Mouse (Mus musculus): ENCODE measurements at regions not wholly inside any gene's neighbourhood (a gene's known extent, or its start where the extent isn't known, plus 50 kb on each side); places are given as distances from the start of the nearest gene placed in this dataset.

- no peak overlapping the region for H3K4me3 ChIP-seq (ENCODE audit: control insufficient read depth, low read depth, low read length)
Observed at GRCm38 (mm10) chr5:43031285-43031684, 201.7 kb upstream of the Cpeb2 start.

DNA sequence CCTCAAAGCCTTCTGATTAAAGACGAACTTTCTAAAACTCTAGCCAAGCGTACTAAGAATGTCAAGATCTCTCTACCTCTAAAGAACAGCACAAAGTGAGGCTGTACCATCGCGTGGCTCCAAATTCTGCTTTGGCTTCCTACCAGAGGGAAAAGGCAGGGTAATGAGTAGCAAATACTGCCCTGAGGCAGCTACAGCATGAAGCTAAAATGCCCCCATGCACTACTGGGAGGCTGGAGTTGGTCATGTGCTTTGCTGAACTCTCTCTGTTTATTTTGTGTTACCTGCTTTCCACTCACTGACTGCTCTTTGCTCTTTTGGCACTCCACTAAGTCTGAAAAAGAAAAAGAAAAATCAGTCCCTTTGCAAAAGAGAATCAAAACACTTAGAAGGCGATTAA, 201.1 kb upstream of the Cpeb2 start:
- TF ChIP-seq POLR2A (IDR thresholded peaks at IDR 0.05; ENCODE audit: control insufficient read depth, low read depth, low read length), result no peak
- Histone ChIP-seq H3K4me3 (ENCODE audit: control insufficient read depth, low read depth, low read length) (no peak overlapping the region), H3K27ac (ENCODE audit: control insufficient read depth, insufficient read depth, low read depth, low read length) (no peak overlapping the region), H3K36me3 (ENCODE audit: control insufficient read depth, insufficient read depth, low read length) (no peaks in the 10 kb centered on the region), H3K4me1 (ENCODE audit: control insufficient read depth, insufficient read depth, low read length) (no peaks in the 10 kb centered on the region), H3K27me3 (ENCODE audit: control insufficient read depth, insufficient read depth, low read length) (no peaks in the 10 kb centered on the region)

More at GRCm38 (mm10) chr5:43031285-43031684, 201.7 kb upstream of the Cpeb2 start:
- Histone ChIP-seq H3K4me1 (ENCODE audit: control insufficient read depth, insufficient read depth, low read length) (no peaks in the 10 kb centered on the region), H3K27me3 (ENCODE audit: control insufficient read depth, insufficient read depth, low read length) (no peaks in the 10 kb centered on the region), H3K27ac (ENCODE audit: control insufficient read depth, insufficient read depth, low read depth, low read length) (no peak overlapping the region), H3K36me3 (ENCODE audit: control insufficient read depth, insufficient read depth, low read length) (no peaks in the 10 kb centered on the region)
- TF ChIP-seq CTCF (IDR thresholded peaks at IDR 0.05; ENCODE audit: control insufficient read depth, insufficient read depth, insufficient replicate concordance, low read depth, low read length) (no peak), POLR2A (IDR thresholded peaks at IDR 0.05; ENCODE audit: control insufficient read depth, low read depth, low read length) (no peak)

DNA sequence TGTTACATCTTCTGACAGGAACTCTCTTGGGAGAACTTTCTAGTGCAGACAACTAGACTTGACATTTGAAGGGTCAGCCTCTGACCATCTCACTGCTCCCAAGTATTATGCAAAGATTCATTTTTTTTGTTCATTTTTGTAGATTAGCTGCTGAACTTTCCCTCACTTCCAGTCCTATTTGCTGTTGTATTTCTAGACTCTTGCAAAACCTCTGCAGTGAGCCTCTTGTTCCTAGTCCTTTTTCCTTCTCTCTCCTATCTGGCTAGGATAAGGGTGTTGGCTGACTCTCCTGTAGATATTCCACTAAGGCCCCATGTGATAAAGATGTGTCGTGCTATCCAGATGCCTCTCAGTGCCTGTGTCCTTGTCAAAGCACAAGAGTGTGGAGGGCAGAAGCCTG, 198.5 kb upstream of the Cpeb2 start:
- no peak overlapping the region for H3K4me3 ChIP-seq (ENCODE audit: control insufficient read depth, low read depth, low read length)
- H3K27ac ChIP-seq (ENCODE audit: control insufficient read depth, insufficient read depth, low read depth, low read length), result no peak overlapping the region
- TF ChIP-seq CTCF (IDR thresholded peaks at IDR 0.05; ENCODE audit: control insufficient read depth, insufficient read depth, insufficient replicate concordance, low read depth, low read length) (no peak), POLR2A (IDR thresholded peaks at IDR 0.05; ENCODE audit: control insufficient read depth, low read depth, low read length) (no peak)
- no peaks in the 10 kb centered on the region for H3K4me1 ChIP-seq (ENCODE audit: control insufficient read depth, insufficient read depth, low read length)
- H3K27me3 ChIP-seq (ENCODE audit: control insufficient read depth, insufficient read depth, low read length), result no peaks in the 10 kb centered on the region
- H3K36me3 ChIP-seq (ENCODE audit: control insufficient read depth, insufficient read depth, low read length), result no peaks in the 10 kb centered on the region

DNA sequence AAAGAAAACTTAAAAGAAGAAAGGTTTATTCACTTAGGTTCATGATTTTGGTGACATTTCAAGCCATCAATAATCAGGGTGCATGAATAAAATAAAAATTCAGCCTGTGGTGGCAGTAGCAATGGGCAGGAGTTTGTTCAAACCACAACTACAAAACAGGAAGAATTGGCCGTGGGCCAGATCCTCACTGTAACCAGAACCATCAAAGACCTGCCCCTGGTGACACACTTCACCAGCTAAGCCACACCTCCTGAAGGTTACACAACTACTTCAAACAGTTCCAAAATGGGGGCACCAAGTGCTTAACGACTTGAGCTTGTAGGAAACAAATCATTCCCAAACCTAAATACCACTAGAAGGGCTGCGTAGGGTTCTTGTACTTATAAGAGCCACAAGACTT, 195.4 kb upstream of the Cpeb2 start:
- TF ChIP-seq CTCF (IDR thresholded peaks at IDR 0.05; ENCODE audit: control insufficient read depth, insufficient read depth, insufficient replicate concordance, low read depth, low read length) (no peak), POLR2A (IDR thresholded peaks at IDR 0.05; ENCODE audit: control insufficient read depth, low read depth, low read length) (no peak)
- no peak overlapping the region for H3K27ac ChIP-seq (ENCODE audit: control insufficient read depth, insufficient read depth, low read depth, low read length)
- H3K4me1 ChIP-seq (ENCODE audit: control insufficient read depth, insufficient read depth, low read length), result no peaks in the 10 kb centered on the region
- no peaks in the 10 kb centered on the region for H3K27me3 ChIP-seq (ENCODE audit: control insufficient read depth, insufficient read depth, low read length)
- H3K4me3 ChIP-seq (ENCODE audit: control insufficient read depth, low read depth, low read length), result peak overlapping the region; percentile 18; the same call in 1 of the 2 replicates
- no peaks in the 10 kb centered on the region for H3K36me3 ChIP-seq (ENCODE audit: control insufficient read depth, insufficient read depth, low read length)

- H3K27ac ChIP-seq (ENCODE audit: control insufficient read depth, insufficient read depth, low read depth, low read length), result no peak overlapping the region
- H3K27me3 ChIP-seq (ENCODE audit: control insufficient read depth, insufficient read depth, low read length), result no peaks in the 10 kb centered on the region
- H3K4me3 ChIP-seq (ENCODE audit: control insufficient read depth, low read depth, low read length), result no peak overlapping the region
- H3K36me3 ChIP-seq (ENCODE audit: control insufficient read depth, insufficient read depth, low read length), result no peaks in the 10 kb centered on the region
- TF ChIP-seq CTCF (IDR thresholded peaks at IDR 0.05; ENCODE audit: control insufficient read depth, insufficient read depth, insufficient replicate concordance, low read depth, low read length), result no peak
- no peaks in the 10 kb centered on the region for H3K4me1 ChIP-seq (ENCODE audit: control insufficient read depth, insufficient read depth, low read length)
Observed at GRCm38 (mm10) chr5:43039525-43039924, 193.4 kb upstream of the Cpeb2 start.

DNA sequence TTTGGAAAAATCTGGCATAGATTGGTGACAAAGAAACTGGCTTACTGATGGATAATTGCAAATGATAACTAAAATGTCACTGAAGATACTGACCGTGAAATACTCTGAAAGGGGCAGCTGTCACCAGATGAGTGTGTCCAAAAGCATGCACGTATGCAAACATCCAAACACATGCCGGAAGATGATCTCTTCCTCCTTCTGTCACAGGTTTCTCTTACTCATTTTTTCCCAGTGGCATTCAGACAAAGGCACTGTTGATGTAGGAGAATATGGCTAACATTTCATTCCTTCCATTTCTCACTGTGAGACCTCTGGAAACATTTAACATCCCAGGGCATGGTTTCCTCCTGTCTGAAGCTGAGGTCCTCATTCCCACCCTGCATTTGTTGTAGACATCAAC, 190.4 kb upstream of the Cpeb2 start:
- TF ChIP-seq CTCF (IDR thresholded peaks at IDR 0.05; ENCODE audit: control insufficient read depth, insufficient read depth, insufficient replicate concordance, low read depth, low read length) (no peak), POLR2A (IDR thresholded peaks at IDR 0.05; ENCODE audit: control insufficient read depth, low read depth, low read length) (no peak)
- no peaks in the 10 kb centered on the region for H3K36me3 ChIP-seq (ENCODE audit: control insufficient read depth, insufficient read depth, low read length)
- H3K4me1 ChIP-seq (ENCODE audit: control insufficient read depth, insufficient read depth, low read length), result no peaks in the 10 kb centered on the region
- H3K4me3 ChIP-seq (ENCODE audit: control insufficient read depth, low read depth, low read length), result no peak overlapping the region
- no peak overlapping the region for H3K27ac ChIP-seq (ENCODE audit: control insufficient read depth, insufficient read depth, low read depth, low read length)
- no peaks in the 10 kb centered on the region for H3K27me3 ChIP-seq (ENCODE audit: control insufficient read depth, insufficient read depth, low read length)

DNA sequence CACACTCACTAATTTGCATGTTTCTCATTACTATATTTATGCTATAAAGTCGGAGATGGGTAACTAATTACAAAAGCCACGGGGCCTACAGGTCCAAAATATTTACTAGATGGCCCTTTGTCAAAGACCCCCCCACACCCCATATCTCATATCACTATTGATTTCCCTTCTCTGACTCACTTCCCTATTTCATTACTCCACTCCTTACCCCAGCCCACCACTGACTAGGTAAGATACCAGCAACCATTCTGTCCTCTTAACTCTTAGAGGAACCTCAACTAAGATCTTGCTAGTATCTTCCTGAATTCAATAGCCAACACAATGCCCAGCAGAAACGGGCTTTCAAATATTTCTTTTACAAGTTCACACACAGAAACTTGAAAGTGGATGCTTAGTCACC, 187.1 kb upstream of the Cpeb2 start:
- no peak overlapping the region for H3K4me3 ChIP-seq (ENCODE audit: control insufficient read depth, low read depth, low read length)
- no peak for TF ChIP-seq POLR2A (IDR thresholded peaks at IDR 0.05; ENCODE audit: control insufficient read depth, low read depth, low read length)
- no peak for TF ChIP-seq CTCF (IDR thresholded peaks at IDR 0.05; ENCODE audit: control insufficient read depth, insufficient read depth, insufficient replicate concordance, low read depth, low read length)
- no peaks in the 10 kb centered on the region for H3K27me3 ChIP-seq (ENCODE audit: control insufficient read depth, insufficient read depth, low read length)
- no peaks in the 10 kb centered on the region for H3K36me3 ChIP-seq (ENCODE audit: control insufficient read depth, insufficient read depth, low read length)
- no peak overlapping the region for H3K27ac ChIP-seq (ENCODE audit: control insufficient read depth, insufficient read depth, low read depth, low read length)
- no peaks in the 10 kb centered on the region for H3K4me1 ChIP-seq (ENCODE audit: control insufficient read depth, insufficient read depth, low read length)

- no peak for TF ChIP-seq CTCF (IDR thresholded peaks at IDR 0.05; ENCODE audit: control insufficient read depth, insufficient read depth, insufficient replicate concordance, low read depth, low read length)
- Histone ChIP-seq H3K4me1 (ENCODE audit: control insufficient read depth, insufficient read depth, low read length) (no peaks in the 10 kb centered on the region), H3K27ac (ENCODE audit: control insufficient read depth, insufficient read depth, low read depth, low read length) (no peak overlapping the region), H3K27me3 (ENCODE audit: control insufficient read depth, insufficient read depth, low read length) (no peaks in the 10 kb centered on the region), H3K4me3 (ENCODE audit: control insufficient read depth, low read depth, low read length) (no peak overlapping the region), H3K36me3 (ENCODE audit: control insufficient read depth, insufficient read depth, low read length) (no peaks in the 10 kb centered on the region)
Observed at GRCm38 (mm10) chr5:43047316-43047715, 185.7 kb upstream of the Cpeb2 start.

All from testis, adult 2 months (tissue).